Mouse (Mus musculus) ES-CJ7 (cell line): ENCODE measurements at regions not wholly inside any gene's neighbourhood (a gene's known extent, or its start where the extent isn't known, plus 50 kb on each side); places are given as distances from the start of the nearest gene placed in this dataset.

ENCODE experiments used
- DNase-seq: peaks from one replicate; pipeline ENCODE4 v3.0.0; 2011; ENCODE audit warnings: low read depth, low spot score

GRCm38 (mm10) chr8:78148006-78148405 lies 65.1 kb upstream of the Ttc29 start:
- peak; percentile 60 for DNase-seq

- DNase-seq, result no peak
These were observed 58.2 kb upstream of the Ttc29 start for GRCm38 (mm10) chr8:78154873-78155272.

- no peak for DNase-seq
These were observed 51.1 kb upstream of the Ttc29 start for GRCm38 (mm10) chr8:78162046-78162445.

- DNase-seq, result no peak
These were observed 50.2 kb upstream of the Ttc29 start for GRCm38 (mm10) chr8:78162763-78163508.
